Mouse (Mus musculus) A20 (cell line): Measurements from ENCODE around the gene Taar4.

Source experiments
- DNase-seq: peaks from one replicate; pipeline ENCODE4 v3.0.0-alpha.2; 2011; ENCODE audit warnings: low read depth, low spot score

Gene Taar4

GRCm38 (mm10) chr10:23960444-23960915 is at the start of gene Taar4:
Gene Taar4 (plus strand): TSS chr10:23960494.
- DNase-seq = no peak

- DNase-seq = no peak
Observed at GRCm38 (mm10) chr10:23920056-23920455, 40.2 kb upstream of the Taar4 start, which contains the start of gene Taar1. Gene Taar1 (plus strand): TSS chr10:23920356.

DNA sequence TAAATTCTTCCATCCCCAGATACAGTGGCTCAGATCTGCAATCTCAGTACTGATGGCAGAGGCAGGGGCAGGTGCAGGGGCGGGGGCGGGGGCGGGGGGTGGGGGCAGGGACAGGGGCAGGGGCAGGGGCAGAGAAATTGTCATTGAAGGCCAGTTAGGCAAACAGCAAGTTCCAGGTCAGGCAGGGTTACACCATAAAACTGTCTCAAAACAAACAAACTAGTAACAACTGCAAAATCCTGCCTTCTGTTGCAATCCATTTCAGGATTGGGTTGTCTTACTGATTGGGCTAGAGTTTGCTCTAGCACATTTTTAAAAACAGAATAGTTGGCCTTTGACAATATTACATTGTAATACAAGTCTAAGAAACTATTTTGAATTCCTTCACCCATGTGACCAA is 37.8 kb upstream of the Taar4 start:
- no peak for DNase-seq

GRCm38 (mm10) chr10:23923941-23924340 is 36.4 kb upstream of the Taar4 start:
- no peak for DNase-seq

DNA sequence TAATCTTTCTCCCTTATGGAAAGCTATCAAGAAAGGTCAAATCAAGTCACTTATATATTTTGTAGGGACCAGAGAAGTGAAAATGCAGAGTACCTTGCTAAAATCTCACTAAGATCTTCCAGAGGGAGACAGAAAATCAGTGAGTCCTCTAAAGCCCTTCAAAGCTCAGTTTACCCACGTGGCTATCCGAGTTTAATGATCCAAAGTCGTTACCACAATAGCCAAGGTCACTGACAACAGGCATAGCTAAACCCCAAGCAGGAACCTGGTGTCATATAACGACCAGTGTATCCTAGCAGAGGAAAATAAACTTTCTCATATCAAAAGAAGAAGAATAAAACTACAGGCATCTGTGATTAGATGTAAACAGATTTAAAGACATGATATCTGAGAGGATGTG is 22.7 kb upstream of the Taar4 start:
- no peak for DNase-seq

- no peak for DNase-seq
Observed at GRCm38 (mm10) chr10:23938312-23938711, 22.0 kb upstream of the Taar4 start, which contains the start of gene Taar2. Gene Taar2 (plus strand): TSS chr10:23938572.

DNA sequence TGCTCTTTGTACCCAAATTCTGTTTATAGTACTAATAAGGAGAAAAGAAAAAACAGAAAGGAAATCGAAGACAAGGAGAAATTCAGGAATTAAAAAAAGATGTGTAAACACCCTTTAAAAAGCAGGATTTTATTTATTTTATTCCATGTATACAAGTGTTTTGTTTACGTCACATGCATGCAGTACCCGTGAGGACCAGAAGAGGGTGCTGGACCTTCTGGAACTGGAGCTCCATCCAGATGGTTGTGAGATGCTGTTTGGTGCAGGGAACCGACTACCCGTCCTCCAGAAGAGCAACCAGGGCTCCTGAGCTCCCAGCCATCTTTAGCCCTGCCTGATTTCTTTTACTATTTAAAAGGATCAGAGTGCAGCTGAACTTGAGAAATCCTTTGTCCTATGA is 17.8 kb upstream of the Taar4 start:
- peak; percentile 64 for DNase-seq

- peak; percentile 49 for DNase-seq
Observed at GRCm38 (mm10) chr10:23948026-23948425, 12.3 kb upstream of the Taar4 start.

GRCm38 (mm10) chr10:23949508-23950005 is 10.7 kb upstream of the Taar4 start, which contains the start of gene Taar3:
Gene Taar3 (plus strand): TSS chr10:23949558.
- DNase-seq = no peak

DNA sequence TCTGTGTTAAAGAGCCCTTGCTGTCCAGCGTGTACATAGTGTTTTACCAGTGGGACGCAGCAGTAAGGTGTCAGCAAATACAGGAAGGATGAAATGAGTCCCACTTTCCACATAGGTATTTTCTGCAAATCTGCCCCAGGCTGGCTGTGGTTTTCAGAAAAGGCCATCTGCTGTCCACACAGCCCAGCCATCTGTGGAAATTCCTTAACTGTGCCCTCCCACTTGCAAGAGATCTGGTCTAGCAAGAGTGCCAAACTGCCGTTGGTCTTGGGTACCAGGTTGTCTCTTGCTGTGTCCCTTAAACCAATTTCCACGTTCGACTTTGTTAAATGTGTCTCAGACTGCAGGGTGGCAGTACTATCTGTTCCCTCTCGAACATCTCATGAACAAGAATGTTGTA is 8.6 kb upstream of the Taar4 start:
- no peak for DNase-seq

DNA sequence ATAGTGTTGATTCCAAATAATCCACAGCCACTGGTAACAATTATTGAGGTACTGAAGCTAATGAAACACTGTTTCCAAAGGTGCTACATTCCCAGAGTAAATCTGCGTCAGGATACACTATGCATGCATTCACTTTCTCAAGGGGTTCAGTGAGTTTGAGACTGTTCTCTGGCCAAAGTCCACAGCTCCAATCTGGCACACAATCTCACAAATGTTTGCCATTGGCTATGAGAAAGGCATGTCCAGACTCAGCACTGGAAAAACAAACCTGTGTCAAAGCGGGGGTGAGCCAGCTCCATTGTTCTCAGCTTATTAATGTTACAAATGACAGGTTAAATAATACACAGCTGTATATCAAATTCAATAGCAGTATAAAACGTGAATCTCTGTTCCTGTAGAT is 1.2 kb upstream of the Taar4 start:
- no peak for DNase-seq

GRCm38 (mm10) chr10:23963444-23963843 is 3.1 kb downstream of the Taar4 start:
- DNase-seq = no peak

DNA sequence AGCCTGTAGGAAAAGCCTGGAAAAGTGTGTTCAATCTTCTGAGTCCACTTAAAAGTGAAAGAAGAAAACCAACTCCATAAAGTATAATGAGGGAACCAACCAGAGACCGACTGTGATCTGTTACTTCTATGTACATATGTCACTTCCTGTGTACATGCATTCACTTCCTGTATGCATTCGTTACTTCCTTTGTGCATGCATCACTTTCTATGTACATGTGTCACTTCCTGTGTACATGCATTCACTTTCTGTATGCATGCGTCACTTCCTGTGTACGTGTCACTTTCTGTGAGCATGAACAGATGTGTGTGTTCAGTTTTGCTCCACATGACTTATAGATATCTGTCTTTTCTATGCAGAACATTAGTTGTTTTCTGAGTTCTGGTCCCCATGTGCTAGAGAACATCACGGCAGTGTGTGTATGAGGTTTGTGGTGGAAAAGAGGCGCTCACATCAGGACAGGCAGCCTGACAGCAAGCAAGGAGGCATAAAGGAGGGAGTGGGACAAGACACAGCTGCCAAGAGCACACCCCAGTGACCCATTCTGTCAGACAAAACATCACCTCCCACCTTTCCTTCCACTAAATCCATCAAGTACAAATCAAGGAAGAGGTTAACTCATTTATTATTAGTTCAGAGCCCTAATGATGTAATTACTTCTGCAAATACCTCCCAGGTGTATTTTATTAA is 4.8 kb downstream of the Taar4 start:
- no peak for DNase-seq

DNA sequence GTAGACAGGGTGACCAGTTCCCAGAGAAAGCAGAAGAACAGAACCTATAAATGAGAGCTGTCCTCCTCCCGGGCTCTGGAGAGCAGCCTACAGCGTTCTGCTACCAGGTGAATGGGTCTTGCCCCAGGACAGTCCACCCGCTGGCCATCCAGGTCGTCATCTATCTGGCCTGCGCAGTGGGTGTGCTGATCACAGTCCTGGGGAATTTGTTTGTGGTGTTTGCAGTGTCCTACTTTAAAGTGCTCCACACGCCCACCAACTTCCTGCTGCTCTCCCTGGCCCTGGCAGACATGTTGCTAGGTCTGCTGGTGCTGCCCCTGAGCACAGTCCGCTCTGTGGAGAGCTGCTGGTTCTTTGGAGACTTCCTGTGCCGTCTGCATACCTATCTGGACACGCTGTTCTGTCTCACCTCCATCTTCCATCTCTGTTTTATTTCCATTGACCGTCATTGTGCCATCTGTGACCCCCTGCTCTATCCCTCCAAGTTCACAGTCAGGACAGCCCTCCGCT is 10.4 kb downstream of the Taar4 start, which contains the start of gene Taar5:
Gene Taar5 (plus strand): TSS at position 51 of the 510 bp plus-strand sequence.
- DNase-seq = no peak

DNA sequence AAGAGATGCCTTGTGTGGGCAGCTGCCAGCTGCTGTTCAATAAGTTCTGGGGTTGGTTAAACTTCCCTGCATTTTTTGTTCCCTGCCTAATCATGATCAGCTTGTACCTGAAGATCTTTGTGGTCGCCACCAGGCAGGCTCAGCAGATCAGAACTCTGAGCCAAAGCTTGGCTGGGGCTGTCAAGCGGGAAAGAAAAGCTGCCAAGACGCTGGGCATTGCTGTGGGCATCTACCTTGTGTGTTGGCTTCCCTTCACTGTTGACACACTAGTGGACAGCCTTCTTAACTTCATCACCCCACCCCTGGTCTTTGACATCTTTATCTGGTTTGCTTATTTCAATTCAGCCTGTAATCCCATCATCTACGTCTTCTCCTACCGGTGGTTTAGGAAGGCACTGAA is 11.0 kb downstream of the Taar4 start:
- DNase-seq = no peak

DNA sequence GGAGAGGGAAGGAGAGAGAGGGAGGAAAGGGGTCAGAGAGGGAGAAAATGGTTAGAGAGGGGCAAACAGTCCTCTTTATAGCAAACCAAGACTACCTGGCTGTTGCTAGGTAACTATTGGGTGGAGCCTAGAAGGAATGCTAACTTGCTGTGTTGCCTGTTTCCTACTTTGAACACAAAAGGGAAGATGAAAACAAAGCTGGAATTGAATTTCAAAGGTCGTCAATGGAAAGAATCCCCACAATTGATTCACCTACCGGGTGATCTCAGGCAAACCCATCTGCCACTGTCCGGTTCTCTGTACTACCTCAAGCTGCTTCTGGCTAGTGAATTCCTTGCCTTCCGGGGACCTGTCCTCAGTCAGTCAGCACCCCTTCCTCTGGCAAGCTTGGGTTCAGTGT is 17.7 kb downstream of the Taar4 start:
- no peak for DNase-seq

- peak; percentile 65 for DNase-seq
Observed at GRCm38 (mm10) chr10:23978901-23979705, 18.8 kb downstream of the Taar4 start.

GRCm38 (mm10) chr10:23985546-23985945 is 25.3 kb downstream of the Taar4 start, which contains the start of gene Taar6:
Gene Taar6 (minus strand): TSS chr10:23985646.
- no peak for DNase-seq

DNA sequence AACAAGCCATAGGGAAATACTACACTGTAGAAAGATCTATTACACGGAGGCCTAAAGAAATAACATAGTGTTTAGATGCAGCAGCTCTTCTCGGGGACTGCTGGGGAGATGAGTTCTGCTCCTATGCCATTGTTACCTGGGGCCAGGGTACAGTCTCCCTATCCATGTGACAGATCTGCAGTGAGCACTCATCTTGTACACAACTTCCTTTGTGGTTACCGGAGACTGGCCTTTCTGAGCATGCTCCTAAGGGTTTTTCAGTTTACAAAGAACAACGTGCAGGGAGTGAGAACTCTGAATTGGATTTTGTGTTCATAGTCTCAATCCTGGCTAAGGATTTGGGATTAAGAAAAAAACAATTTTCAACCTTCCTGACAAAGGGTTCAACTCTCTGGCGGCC is 26.1 kb downstream of the Taar4 start:
- DNase-seq = no peak

GRCm38 (mm10) chr10:23993381-23993780 is 33.1 kb downstream of the Taar4 start, which contains the start of gene Taar7a:
Gene Taar7a (minus strand): TSS chr10:23993481.
- no peak for DNase-seq

GRCm38 (mm10) chr10:23999639-24000038 is 39.3 kb downstream of the Taar4 start, which contains the start of gene Taar7b:
Gene Taar7b (plus strand): TSS chr10:23999939.
- DNase-seq = no peak

- DNase-seq = no peak
Observed at GRCm38 (mm10) chr10:24006442-24006841, 46.1 kb downstream of the Taar4 start.
